ENCODE assay signal across 13 mouse cellular contexts in the genomic region with DNA sequence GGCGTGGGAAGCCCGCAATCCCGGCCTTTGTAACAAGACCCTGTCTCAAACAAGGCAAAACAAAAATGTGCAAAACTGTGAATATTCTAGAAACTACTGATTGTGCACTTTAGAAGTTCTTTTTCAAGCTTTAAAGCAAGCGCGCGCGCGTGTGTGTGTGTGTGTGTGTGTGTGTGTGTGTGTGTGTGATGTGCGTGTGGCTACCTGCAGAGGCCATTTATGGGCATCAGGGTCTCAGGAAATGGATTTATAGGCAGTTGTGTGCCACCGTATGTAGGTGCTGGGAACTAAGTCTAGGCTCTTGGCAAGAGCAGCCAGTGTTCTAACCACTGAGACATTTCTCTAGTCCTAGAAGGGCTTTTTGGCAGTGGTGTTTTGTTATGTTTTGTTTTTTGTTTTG. TPM values are rescaled to one million over a fixed set of nuclear protein-coding genes. Genes with fewer than 3 reads are reported as not detected.
DNase-seq lines count a peak whose midpoint lies in the region; ATAC-seq lines count a peak whose summit lies in the region.
"Had no signal": no experiment of that assay in that cellular context is flagged by ENCODE, and none has a peak within 500 bp of the region (broad histone marks: within the 10 kb centered on the region; RNA-seq: fewer than 3 reads in every experiment).

No protein-coding gene starts in this region.

- DNase-seq in heart, postnatal 10 days, result no peak
- no peak for DNase-seq in embryonic facial prominence, embryonic 10.5 days (ENCODE audit: low spot score)
- DNase-seq in spleen, postnatal 10 days (ENCODE audit: low spot score in 2 of 2), result no peak
- no peak for DNase-seq in ovary, postnatal 14 days (ENCODE audit: low spot score)
- DNase-seq: cerebellum, postnatal 36 days; layer of hippocampus, adult 9-11 months; right cerebral cortex, postnatal 4 days had no signal

- no peak overlapping the region for H3K9ac ChIP-seq in heart, embryonic 16.5 days (ENCODE audit: low read length)
- no peak overlapping the region for H3K9ac ChIP-seq in hindbrain, embryonic 13.5 days
- no peak overlapping the region for H3K9ac ChIP-seq in midbrain, embryonic 15.5 days
- H3K9ac ChIP-seq: intestine, embryonic 15.5 days; liver, embryonic 14.5 days had no signal

- WGBS in heart, embryonic 16.5 days, result 71% methylated on average over 10 of the region's 10 CpGs
- 73% methylated on average over 10 of the region's 10 CpGs for WGBS in embryonic facial prominence, embryonic 10.5 days
- WGBS in hindbrain, embryonic 13.5 days, result 71% methylated on average over 10 of the region's 10 CpGs
- 75% methylated on average over 10 of the region's 10 CpGs for WGBS in midbrain, embryonic 15.5 days

- H3K9me3 ChIP-seq in heart, embryonic 16.5 days (replicated peaks; ENCODE audit: control insufficient read depth, low read length), result no peaks in the 10 kb centered on the region
- no peaks in the 10 kb centered on the region for H3K9me3 ChIP-seq in embryonic facial prominence, embryonic 10.5 days
- H3K9me3 ChIP-seq in hindbrain, embryonic 13.5 days, result no peaks in the 10 kb centered on the region
- H3K9me3 ChIP-seq in midbrain, embryonic 15.5 days, result no peaks in the 10 kb centered on the region
- H3K9me3 ChIP-seq: intestine, embryonic 15.5 days had no signal

- ATAC-seq in heart, embryonic 16.5 days (replicated peaks; ENCODE audit: extremely low read depth, insufficient read depth, low FRiP score), result no peak
- no peak for ATAC-seq in hindbrain, embryonic 13.5 days (ENCODE audit: low FRiP score)
- ATAC-seq in midbrain, embryonic 15.5 days (replicated peaks), result no peak
- ATAC-seq: intestine, embryonic 15.5 days; Patski had no signal

- peaks cover 20% of the 10 kb centered on the region for H3K4me1 ChIP-seq in heart, embryonic 16.5 days (ENCODE audit: control insufficient read depth, insufficient read depth, low read length)
- H3K4me1 ChIP-seq in embryonic facial prominence, embryonic 10.5 days, result peaks cover 32% of the 10 kb centered on the region
- peaks cover 25% of the 10 kb centered on the region for H3K4me1 ChIP-seq in hindbrain, embryonic 13.5 days (replicated peaks)
- peaks cover 24% of the 10 kb centered on the region for H3K4me1 ChIP-seq in midbrain, embryonic 15.5 days

- H3K4me3 ChIP-seq in heart, embryonic 16.5 days (ENCODE audit: low read length), result no peak overlapping the region
- peak overlapping the region; percentile 38; the same call in 1 of the 2 replicates for H3K4me3 ChIP-seq in embryonic facial prominence, embryonic 10.5 days
- no peak overlapping the region for H3K4me3 ChIP-seq in hindbrain, embryonic 13.5 days
- H3K4me3 ChIP-seq in midbrain, embryonic 15.5 days, result no peak overlapping the region; the same call in 1 of the 2 replicates
- H3K4me3 ChIP-seq: intestine, embryonic 15.5 days had no signal

- H3K27me3 ChIP-seq in heart, embryonic 16.5 days (ENCODE audit: control insufficient read depth, insufficient read depth, low read length), result no peaks in the 10 kb centered on the region
- H3K27me3 ChIP-seq in embryonic facial prominence, embryonic 10.5 days (replicated peaks; ENCODE audit: low read depth, poor library complexity, severe bottlenecking), result peaks cover 22% of the 10 kb centered on the region
- 0 out of 2 replicates have a peak, but pooled peaks cover 3% of the 10 kb centered on the region for H3K27me3 ChIP-seq in hindbrain, embryonic 13.5 days
- H3K27me3 ChIP-seq in midbrain, embryonic 15.5 days (replicated peaks), result no peaks in the 10 kb centered on the region
- H3K27me3 ChIP-seq: intestine, embryonic 15.5 days; Patski had no signal

- no peaks in the 10 kb centered on the region for H3K36me3 ChIP-seq in heart, embryonic 16.5 days (ENCODE audit: control insufficient read depth, insufficient read depth)
- no peaks in the 10 kb centered on the region for H3K36me3 ChIP-seq in embryonic facial prominence, embryonic 10.5 days (replicated peaks)
- no peaks in the 10 kb centered on the region for H3K36me3 ChIP-seq in hindbrain, embryonic 13.5 days
- no peaks in the 10 kb centered on the region for H3K36me3 ChIP-seq in midbrain, embryonic 15.5 days (replicated peaks)
- H3K36me3 ChIP-seq: intestine, embryonic 15.5 days had no signal

- intact Hi-C loops in heart, postnatal 10 days (cut with DNase I), result no loop called here

- H3K4me2 ChIP-seq in heart, embryonic 16.5 days (ENCODE audit: low read depth, low read length), result peak overlapping the region; percentile 56
- H3K4me2 ChIP-seq in hindbrain, embryonic 13.5 days, result peak overlapping the region; percentile 49
- peak overlapping the region; percentile 40 for H3K4me2 ChIP-seq in midbrain, embryonic 15.5 days

- no peak overlapping the region for H3K27ac ChIP-seq in heart, embryonic 16.5 days (ENCODE audit: low read length)
- H3K27ac ChIP-seq in embryonic facial prominence, embryonic 10.5 days (replicated peaks), result no peak overlapping the region
- H3K27ac ChIP-seq in hindbrain, embryonic 13.5 days, result no peak overlapping the region
- H3K27ac ChIP-seq in midbrain, embryonic 15.5 days, result no peak overlapping the region
- H3K27ac ChIP-seq: intestine, embryonic 15.5 days; liver, embryonic 14.5 days had no signal

RNA-seq across cellular contexts. Expression of a gene that starts 2.6 kb away (rescaled TPM):
- 60.2 and 70.9 TPM in 2 replicates for polyA plus RNA-seq in heart, embryonic 16.5 days (2015; fragmentation: Nextera tagmentation; extraction: Ambion mirVana)
- 10 to 100 TPM; 80.1 to 96.8 TPM for total RNA-seq in heart, postnatal 10 days (2021)
- polyA plus RNA-seq in embryonic facial prominence, embryonic 10.5 days (2016; fragmentation: Nextera tagmentation; extraction: Ambion mirVana), result 55.4 and 56.3 TPM in 2 replicates
- polyA plus RNA-seq in hindbrain, embryonic 13.5 days (2015; fragmentation: Nextera tagmentation; extraction: Ambion mirVana), result 77.5 and 88.4 TPM in 2 replicates
- polyA plus RNA-seq in midbrain, embryonic 15.5 days (2015; fragmentation: Nextera tagmentation; extraction: Ambion mirVana), result 78.7 and 84.4 TPM in 2 replicates
